Mouse (Mus musculus) left cerebral cortex, postnatal 10 days (tissue): ENCODE results near the gene H2al1m. TPM values are rescaled to one million over a fixed set of nuclear protein-coding genes. Genes with fewer than 3 reads are reported as not detected.
"Not testable (repeated sequence)": the region's sequence is repeated elsewhere in the genome, so short reads cannot be mapped to it uniquely, and the experiment has no call there.

Source experiments
- DNase-seq, 2 experiments: peaks; one replicate each; pipeline ENCODE4 v3.0.0; 2021 to 2022; ENCODE audit warnings: low spot score in 2 of 2, mixed read lengths in 1 of 2; ENCODE audit errors: extremely low spot score in 1 of 2
- intact Hi-C: fragments of 180-260 bp; cut with DNase I; formaldehyde crosslinking; loops from one replicate; pipeline ENCODE4 v1.15.1; 2025
- total RNA-seq, 2 experiments: library from RNA; stranded (reverse); gene quantifications; 2 replicates each; pipeline ENCODE4 v1.2.3; 2021

H2al1m gene
- total RNA-seq: not detected

DNA sequence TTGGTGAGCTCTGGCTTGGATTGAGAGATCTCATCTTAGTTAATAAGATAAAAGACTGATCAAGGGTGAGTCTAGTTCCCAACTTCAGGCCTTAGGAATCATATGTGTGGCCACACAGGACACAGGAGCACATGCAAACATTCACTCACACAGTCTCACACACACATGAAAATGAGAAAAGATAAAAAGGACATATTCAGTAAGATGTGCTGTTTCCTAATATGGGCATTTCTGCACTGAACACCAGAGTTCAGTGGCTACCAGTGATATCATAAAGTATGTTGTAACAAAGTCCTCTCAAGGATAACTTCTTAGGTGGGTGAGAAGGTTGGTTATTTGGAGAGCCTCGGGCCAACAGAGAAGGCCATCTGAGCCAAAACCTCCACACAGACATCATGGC, at the start of gene H2al1m:
H2al1m (plus strand) TSS at position 301 of the 400 bp plus-strand sequence.
- DNase-seq, intact Hi-C loops: not testable (repeated sequence)

DNA sequence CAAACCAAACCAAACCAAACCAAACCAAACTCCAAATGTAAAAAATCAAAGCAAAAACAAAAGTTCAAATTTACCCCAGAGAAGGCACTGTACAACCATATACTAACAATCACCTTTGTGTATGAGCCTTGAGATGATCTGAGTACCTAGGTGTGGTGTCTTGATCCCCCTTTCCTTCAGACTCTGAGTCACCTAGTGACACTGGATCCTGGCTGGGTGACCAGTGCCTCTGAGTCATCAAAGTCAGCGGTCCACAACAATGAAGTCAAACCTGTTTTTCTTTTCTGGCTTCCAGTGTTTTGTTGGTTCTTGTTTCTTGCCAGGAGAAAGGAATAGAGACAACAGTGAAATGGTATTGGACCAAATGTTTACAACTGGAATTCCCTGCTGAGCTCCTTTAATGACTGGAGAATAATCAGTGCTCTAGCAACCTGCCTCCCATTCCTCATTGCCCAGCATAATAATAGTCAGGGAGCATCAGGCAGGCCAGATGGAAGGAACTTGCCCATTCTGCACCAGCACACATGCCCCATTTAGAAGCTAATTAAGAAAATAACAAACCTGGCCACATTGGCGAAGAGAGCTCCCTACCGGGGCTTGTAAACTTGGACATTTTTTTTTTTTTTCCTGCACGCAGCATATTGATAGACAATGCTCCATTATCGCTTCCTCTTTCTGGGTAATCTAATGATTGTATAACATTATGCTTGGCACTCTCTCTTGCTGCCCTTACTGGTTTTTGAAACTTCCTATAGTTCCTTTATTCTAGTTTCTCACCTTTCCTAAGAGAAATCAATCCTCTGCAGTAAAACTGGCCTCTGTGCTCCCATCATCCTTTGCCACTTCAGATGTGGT, 42.6 kb upstream of the H2al1m start:
- DNase-seq: no peak
- intact Hi-C loops: no loop called here

DNA sequence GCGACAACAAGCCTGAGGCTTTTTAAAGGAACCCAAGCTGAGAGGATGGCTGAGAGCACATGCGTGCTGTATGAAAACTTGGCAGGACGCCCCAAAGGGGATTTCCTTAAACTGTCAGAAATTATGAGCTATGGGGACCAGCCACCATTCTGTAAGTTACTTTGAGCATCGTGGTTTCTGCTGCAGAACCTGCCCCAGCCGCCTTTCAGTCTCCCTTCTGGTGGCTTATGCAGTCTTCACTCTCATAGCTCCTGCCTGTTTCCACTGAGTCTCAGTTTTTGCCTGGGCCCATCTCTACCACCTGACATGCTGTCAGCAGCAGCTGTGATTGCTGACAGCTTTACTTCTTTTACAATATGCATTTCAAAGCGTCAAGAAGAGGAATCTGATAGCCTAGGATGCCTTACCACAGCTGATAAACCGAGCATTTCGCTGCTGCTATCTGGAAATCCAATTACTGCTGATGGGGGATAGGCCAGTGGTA, 40.1 kb upstream of the H2al1m start:
- intact Hi-C loops: no loop called here
- DNase-seq: peak; percentile 24 to 37

- intact Hi-C loops: no loop called here
- DNase-seq: no peak
These were observed 38.8 kb upstream of the H2al1m start for GRCm38 (mm10) chrX:9244603-9245336.

- DNase-seq: no peak
- intact Hi-C loops: no loop called here
These were observed 34.7 kb upstream of the H2al1m start for GRCm38 (mm10) chrX:9248911-9249310.

- intact Hi-C loops: no loop called here
- no peak for DNase-seq
These were observed 29.6 kb upstream of the H2al1m start for GRCm38 (mm10) chrX:9253990-9254389.

- intact Hi-C loops: no loop called here
- DNase-seq: no peak
These were observed 28.7 kb upstream of the H2al1m start for GRCm38 (mm10) chrX:9254901-9255300.

- DNase-seq: no peak
- intact Hi-C loops: no loop called here
These were observed 26.8 kb upstream of the H2al1m start, which contains the start of gene Gm14862 for GRCm38 (mm10) chrX:9256766-9257165. Gm14862 (minus strand) TSS chrX:9256899.

DNA sequence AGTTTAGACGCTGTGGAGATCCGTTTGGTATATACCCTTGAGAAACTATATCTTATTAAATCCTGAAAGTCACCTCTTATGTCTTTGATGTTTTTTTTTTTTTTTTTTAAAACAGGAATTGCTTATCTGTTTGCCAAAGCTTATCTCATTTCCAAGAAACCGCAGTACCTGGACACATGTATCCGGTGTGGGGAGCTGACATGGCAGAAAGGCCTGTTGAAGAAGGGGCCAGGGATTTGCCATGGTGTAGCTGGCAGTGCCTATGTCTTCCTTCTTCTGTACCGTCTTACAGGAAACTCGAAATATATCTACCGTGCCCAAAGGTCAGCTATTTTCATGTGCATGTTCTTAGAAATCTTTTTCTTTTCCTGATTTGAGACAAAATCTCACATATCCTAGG, 25.7 kb upstream of the H2al1m start:
- intact Hi-C loops: no loop called here
- DNase-seq: no peak

DNA sequence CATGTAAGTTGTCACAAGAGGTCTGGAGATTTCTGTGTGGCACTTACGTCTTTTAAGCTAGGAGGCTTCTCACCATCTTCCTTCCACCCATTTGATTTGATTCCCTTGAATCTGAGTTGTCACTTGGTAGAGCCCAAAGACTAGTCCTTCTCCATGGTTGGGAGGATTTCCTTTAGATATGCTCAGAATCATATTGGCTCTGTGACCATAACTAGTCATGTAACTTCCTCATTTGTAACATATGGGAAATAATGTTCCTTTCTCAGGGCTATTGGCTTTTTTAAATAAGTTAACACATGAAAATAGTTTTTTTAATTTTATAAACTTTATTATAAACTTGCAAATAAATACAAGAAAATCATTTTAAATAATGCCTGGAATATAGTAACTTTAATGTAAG, 24.3 kb upstream of the H2al1m start:
- no peak for DNase-seq
- intact Hi-C loops: no loop called here

- no peak for DNase-seq
- intact Hi-C loops: no loop called here
These were observed 12.5 kb upstream of the H2al1m start for GRCm38 (mm10) chrX:9271112-9271511.

GRCm38 (mm10) chrX:9271947-9272459, 11.6 kb upstream of the H2al1m start:
- DNase-seq: no peak
- intact Hi-C loops: no loop called here

DNA sequence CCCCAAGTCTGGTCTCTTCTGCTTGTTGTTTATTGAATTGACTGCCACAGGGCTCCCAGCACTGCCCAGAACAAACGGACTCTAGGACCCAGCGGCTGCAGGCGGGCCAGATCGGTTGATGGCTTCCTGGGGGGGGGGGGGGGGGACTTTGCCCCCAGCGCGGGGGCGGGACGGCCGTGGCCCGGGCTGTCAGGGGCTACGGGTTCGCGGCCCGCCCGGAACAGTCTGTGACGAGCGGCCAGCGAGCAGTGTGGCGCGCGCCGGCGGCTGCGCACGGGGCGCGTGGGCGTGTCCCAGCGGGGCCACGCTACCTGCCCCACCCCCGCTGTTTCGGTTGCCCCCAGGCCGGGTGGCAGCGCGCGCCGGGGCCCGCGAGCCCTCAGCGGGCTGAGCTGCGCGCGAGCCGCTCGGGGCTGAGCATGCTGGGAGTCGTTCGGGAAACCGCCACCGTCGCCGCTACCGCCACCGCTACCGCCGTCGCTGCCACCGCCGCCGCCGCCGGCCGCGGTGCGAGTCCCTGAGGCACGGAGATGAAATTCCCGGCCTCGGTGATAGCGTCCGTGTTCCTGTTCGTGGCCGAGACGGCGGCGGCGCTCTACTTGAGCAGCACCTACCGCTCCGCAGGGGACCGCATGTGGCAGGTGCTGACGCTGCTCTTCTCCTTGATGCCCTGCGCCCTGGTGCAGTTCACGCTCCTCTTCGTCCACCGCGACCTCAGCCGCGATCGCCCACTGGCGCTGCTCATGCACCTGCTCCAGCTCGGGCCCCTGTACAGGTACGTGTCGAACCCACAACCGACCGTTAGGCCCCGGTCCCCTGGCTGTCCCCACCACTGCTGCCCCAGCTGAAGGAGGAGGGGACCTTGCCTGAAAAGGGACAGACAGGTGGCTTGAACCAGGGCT, 10.9 kb upstream of the H2al1m start, which contains the start of gene Xk:
Xk (plus strand) TSS at position 297 of the 902 bp plus-strand sequence.
- peak; percentile 7 to 65 for DNase-seq
- intact Hi-C loops: no loop called here

GRCm38 (mm10) chrX:9273377-9274002, 10.1 kb upstream of the H2al1m start:
- intact Hi-C loops: no loop called here

GRCm38 (mm10) chrX:9274321-9274720, 9.2 kb upstream of the H2al1m start:
- intact Hi-C loops: no loop called here
- no peak for DNase-seq

More at GRCm38 (mm10) chrX:9273377-9274002, 10.1 kb upstream of the H2al1m start:
- DNase-seq: no peak

- intact Hi-C loops, DNase-seq: not testable (repeated sequence)
These were observed 9.7 kb downstream of the H2al1m start for GRCm38 (mm10) chrX:9293140-9293829.

GRCm38 (mm10) chrX:9298413-9298864, 14.9 kb downstream of the H2al1m start:
- intact Hi-C loops: no loop called here
- DNase-seq: no peak
